Mouse (Mus musculus) bone marrow, adult 2 months (tissue): ENCODE results near the gene Lgals2.

Source experiments
- CTCF ChIP-seq: fragments of 200-500 bp; IDR thresholded peaks from 2 replicates; pipeline ENCODE4 v1.5.1; 2011; ENCODE audit warnings: low read length, control low read depth; ENCODE audit not compliant: control insufficient read depth, insufficient read depth
- POLR2A ChIP-seq: fragments of 200-500 bp; IDR thresholded peaks from 2 replicates; pipeline ENCODE4 v1.6.1; 2011; ENCODE audit warnings: low read depth, mild to moderate bottlenecking, control low read depth, low read length, borderline replicate concordance; ENCODE audit not compliant: control insufficient read depth

DNA sequence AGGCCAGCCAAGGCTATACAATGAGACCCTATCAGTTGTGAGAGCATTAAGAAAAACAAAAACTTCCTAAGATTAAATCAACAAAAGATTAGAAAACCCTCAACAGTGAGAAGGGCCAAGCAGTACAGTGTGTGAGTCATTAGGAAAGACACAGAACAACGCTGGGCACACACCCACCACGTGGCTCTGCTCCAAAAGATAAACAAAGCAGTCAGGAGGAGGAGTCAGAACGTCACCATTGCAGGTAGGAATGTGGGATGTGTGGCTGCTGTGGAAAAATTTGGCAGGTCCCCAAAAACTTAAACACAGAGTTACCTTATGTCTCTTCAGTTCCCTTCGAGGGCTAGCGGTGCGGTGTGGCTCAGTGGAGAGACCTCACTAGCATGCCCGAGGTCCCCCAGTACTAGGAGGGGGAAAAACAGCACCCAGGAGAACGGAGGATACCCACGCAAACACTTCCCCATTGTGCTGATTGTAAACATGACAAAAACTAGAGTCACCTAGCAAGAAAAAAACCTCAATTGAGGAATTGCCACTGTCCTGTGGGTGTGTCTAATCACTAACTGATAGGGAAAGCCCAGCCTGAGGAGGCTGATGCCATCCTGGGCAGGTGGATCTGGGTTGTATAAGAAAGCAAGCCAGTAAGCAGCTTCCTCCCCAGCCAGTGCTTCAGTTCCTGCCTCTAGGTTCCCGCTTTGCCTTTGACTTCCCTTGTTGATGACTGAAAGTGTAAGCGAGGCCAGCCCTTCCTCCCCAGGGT lies 39.8 kb downstream of the Lgals2 start:
- TF ChIP-seq CTCF (no peak), POLR2A (no peak)
